Mouse (Mus musculus) testis, postnatal 10 days (tissue): ENCODE data around the gene Tekt2.

ENCODE experiments used
- DNase-seq: peaks from one replicate; pipeline ENCODE4 v3.0.0; 2021; ENCODE audit warnings: low spot score

Tekt2 gene

DNA sequence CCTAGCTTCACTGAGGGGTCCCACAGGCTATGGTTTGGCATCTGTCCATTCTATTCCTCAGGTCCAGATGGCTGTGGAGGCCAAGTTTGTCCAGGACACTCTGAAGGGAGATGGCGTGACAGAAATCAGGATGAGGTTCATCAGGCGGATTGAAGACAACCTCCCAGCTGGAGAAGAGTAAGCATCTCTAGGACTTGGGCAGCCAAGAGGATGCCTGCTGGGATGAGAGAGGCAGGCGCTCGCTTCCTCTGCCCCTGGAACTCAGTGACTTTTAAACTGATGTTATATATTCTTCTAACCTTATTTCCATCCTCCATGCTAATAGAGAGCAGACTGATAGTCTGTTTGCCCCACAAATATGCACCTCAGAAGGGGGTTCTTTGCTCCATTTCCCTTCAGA lies 50.4 kb downstream of the Tekt2 start:
- no peak for DNase-seq

DNA sequence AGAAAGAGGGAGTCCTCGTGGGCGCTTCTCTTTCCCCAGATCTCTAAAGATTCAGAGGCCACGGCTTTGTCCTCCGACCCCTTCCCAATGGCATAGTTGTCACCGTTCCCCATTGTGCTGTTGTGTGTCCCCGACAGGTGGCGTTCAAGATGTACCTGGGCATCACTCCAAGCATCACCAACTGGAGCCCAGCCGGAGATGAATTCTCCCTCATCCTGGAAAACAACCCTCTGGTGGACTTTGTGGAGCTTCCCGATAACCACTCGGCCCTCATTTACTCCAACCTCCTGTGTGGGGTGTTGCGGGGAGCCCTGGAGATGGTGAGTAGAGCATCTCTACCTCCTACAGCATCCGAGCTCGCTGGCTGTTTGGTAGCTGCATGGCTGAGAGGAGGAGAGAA lies 51.7 kb downstream of the Tekt2 start:
- DNase-seq = no peak
